Mouse (Mus musculus) liver, embryonic 11.5 days (tissue): ENCODE data around the gene Rhbdf1. TPM values are rescaled to one million over a fixed set of nuclear protein-coding genes. Genes with fewer than 3 reads are reported as not detected.

ENCODE experiments used
- ATAC-seq: fragments of 200-750 bp; cut with Nextera tagmentation; replicated peaks from 2 replicates; pipeline ENCODE4 v1.8.0; 2017; ENCODE audit warnings: moderate number of reproducible peaks, mild to moderate bottlenecking, moderate TSS enrichment, moderate library complexity; ENCODE audit not compliant: low FRiP score
- DNase-seq: peaks from one replicate; pipeline ENCODE4 v3.0.0-alpha.2; 2017; ENCODE audit warnings: low spot score
- H3K27ac ChIP-seq: fragments of 300-500 bp; sonication (generic); 2 replicates; pipeline ENCODE4 v1.5.1; 2014; ENCODE audit warnings: mild to moderate bottlenecking, low read depth, low read length, control low read depth
- H3K27me3 ChIP-seq: fragments of 300-500 bp; sonication (generic); replicated peaks from 2 replicates; pipeline ENCODE4 v1.6.1; 2014; ENCODE audit warnings: low read length, mixed read lengths; ENCODE audit not compliant: control insufficient read depth, insufficient read depth
- H3K36me3 ChIP-seq: fragments of 300-500 bp; sonication (generic); 2 replicates; pipeline ENCODE4 v1.6.1; 2014; ENCODE audit warnings: mild to moderate bottlenecking, low read length, moderate library complexity, mixed read lengths; ENCODE audit not compliant: control insufficient read depth, insufficient read depth
- H3K4me1 ChIP-seq: fragments of 300-500 bp; sonication (generic); replicated peaks from 2 replicates; pipeline ENCODE4 v1.6.1; 2014; ENCODE audit warnings: low read length, mixed read lengths; ENCODE audit not compliant: control insufficient read depth, insufficient read depth
- H3K4me2 ChIP-seq: fragments of 300-500 bp; sonication (generic); 2 replicates; pipeline ENCODE4 v1.6.1; 2014; ENCODE audit warnings: mild to moderate bottlenecking, control low read depth, moderate library complexity
- H3K4me3 ChIP-seq: fragments of 300-500 bp; sonication (generic); 2 replicates; pipeline ENCODE4 v1.5.1; 2014; ENCODE audit warnings: low read depth, low read length, control low read depth
- H3K9ac ChIP-seq: fragments of 300-500 bp; sonication (generic); 2 replicates; pipeline ENCODE4 v1.6.1; 2014; ENCODE audit warnings: low read depth, low read length, control low read depth
- H3K9me3 ChIP-seq: fragments of 300-500 bp; sonication (generic); 2 replicates; pipeline ENCODE4 v1.6.1; 2016; ENCODE audit warnings: low read length, inconsistent platforms, mixed read lengths; ENCODE audit not compliant: control insufficient read depth
- WGBS: fragments of 180-500 bp; shearing (Covaris S2); extraction: QIAGEN DNeasy Blood & Tissue Kit; methylation state at CpG from one replicate; pipeline ENCODE4 v1.1.7; 2014; 5-methylcytosine and 5-hydroxymethylcytosine counted together
- polyA plus RNA-seq: library from polyadenylated mRNA; unstranded; fragments of >200 nt; fragmentation: Nextera tagmentation; extraction: Ambion mirVana; gene quantifications from 2 replicates; pipeline ENCODE4 v1.2.1, GENCODE M21; 2014

Rhbdf1 gene
- polyA plus RNA-seq, 1 experiment from 2014 or later = 19.1 TPM

DNA sequence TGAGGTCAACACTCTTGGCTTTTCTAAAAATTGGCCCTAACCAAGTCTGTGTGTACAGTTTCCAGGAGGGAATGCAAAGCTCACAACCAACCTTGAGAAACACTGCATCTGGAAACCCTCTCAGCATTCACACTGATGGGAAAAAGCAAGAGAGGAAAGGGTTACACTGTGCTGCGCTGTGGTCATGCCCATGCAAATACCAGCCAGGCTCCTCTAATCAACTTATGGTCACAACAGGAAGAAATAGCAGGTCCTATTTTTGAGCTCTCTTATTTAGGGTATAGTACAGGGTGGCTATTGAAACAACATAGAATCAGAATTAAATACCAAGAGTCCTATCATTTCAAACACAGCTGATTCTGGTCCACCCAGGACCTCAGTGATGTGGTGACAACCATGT is 22.5 kb upstream of the Rhbdf1 start:
- H3K4me1 ChIP-seq = peaks cover 42% of the 10 kb centered on the region

DNA sequence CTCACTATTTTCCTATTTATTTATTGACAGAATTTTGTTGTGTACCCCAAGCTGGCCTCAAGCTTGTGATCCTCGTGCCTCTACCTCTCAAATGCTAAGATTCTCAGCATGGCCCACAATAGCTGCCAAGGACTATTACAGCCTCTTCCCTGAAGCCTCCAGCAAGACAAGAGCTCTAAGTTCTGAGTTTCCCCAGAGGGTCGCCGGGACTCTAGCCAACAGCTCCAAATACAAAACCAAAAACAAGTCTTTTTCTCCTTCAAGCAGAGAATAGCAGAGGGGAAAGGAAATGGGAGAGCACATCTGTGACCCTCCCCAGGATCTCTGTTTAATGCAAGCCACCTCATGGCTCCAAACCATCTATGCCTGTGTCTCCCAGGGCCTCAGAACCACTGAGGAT is 22.0 kb upstream of the Rhbdf1 start:
- no peaks in the 10 kb centered on the region for H3K9me3 ChIP-seq
- peak overlapping the region; percentile 97 for H3K27ac ChIP-seq
- DNase-seq = no peak
- H3K4me3 ChIP-seq = no peak overlapping the region
- peaks cover 42% of the 10 kb centered on the region for H3K4me1 ChIP-seq
- 77% methylated on average over 3 of the region's 3 CpGs for WGBS
- peak overlapping the region; percentile 67 for H3K9ac ChIP-seq
- H3K36me3 ChIP-seq = peaks cover 3% of the 10 kb centered on the region
- no peak overlapping the region for H3K4me2 ChIP-seq
- ATAC-seq = no peak
- H3K27me3 ChIP-seq = no peaks in the 10 kb centered on the region

More for the DNA sequence above, 22.5 kb upstream of the Rhbdf1 start:
- WGBS = 83% methylated on average over 1 of the region's 1 CpGs
- ATAC-seq = no peak
- Histone ChIP-seq H3K4me3 (no peak overlapping the region), H3K9ac (peak overlapping the region; percentile 67), H3K4me2 (peak overlapping the region; percentile 55), H3K27ac (peak overlapping the region; percentile 97), H3K9me3 (no peaks in the 10 kb centered on the region), H3K36me3 (peaks cover 7% of the 10 kb centered on the region), H3K27me3 (no peaks in the 10 kb centered on the region)
- DNase-seq = no peak

DNA sequence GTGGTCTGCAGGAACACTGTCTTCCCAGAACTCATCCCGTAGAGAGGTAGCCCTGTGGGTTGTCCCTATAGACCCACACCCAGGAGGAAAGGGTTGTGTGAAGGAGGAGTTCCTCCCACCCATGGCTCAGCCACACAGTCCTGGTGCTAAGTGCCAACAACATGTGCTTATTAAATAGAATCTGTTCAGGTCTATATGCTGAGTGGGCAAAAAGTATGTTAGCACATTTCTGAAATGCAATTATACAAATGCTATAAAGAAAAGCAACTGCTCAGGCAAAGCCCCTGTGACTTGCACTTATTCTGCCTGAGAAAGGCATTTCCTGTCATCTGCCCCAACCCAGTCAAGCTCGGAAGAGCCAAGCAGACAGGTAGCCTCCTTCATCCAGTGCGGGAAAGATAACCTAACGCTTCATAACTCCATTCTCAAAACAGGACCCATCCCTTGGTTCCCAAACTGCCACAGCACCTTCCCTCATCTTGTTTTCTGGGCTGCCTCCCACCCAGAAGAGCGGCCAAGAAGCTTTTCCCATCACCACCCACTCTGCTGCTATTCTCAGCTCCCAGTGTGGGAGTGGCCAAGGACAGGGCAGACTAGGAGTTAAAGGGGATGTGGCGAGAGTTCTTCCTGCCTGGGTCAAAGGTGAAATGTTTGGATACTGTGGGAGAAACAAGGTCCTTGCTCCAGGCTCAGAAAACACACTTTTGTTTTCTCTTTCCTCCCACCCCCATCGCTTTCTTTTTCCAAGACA is 21.3 kb upstream of the Rhbdf1 start:
- Histone ChIP-seq H3K9me3 (no peaks in the 10 kb centered on the region), H3K27ac (peak overlapping the region; percentile 97), H3K27me3 (no peaks in the 10 kb centered on the region), H3K9ac (peak overlapping the region; percentile 15; the same call in 1 of the 2 replicates), H3K4me2 (no peak overlapping the region), H3K4me3 (no peak overlapping the region), H3K4me1 (peaks cover 42% of the 10 kb centered on the region), H3K36me3 (peaks cover 3% of the 10 kb centered on the region)
- DNase-seq = no peak
- no peak for ATAC-seq
- WGBS = 69% methylated on average over 7 of the region's 7 CpGs

DNA sequence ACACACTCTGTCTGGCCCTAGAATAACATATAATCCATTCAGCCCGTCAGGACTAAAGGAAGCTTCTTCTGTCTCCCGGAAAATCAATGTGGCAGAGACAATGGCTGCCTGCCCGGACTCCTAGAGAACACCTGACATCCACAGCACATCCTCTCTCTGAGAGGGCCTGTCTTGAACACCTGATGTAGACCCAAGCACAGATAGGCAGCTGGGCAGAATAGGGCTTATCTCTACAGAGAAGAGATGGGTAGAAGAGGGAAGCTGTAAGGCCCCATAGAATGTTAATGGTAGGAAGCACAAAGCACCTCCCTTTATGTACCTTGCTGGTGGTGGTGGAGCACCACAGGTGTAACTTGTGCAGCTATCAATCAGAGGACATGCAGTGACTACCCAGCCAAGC is 20.1 kb upstream of the Rhbdf1 start:
- Histone ChIP-seq H3K4me2 (no peak overlapping the region), H3K4me3 (no peak overlapping the region), H3K27ac (peak overlapping the region; percentile 97), H3K36me3 (peaks cover 3% of the 10 kb centered on the region), H3K4me1 (peaks cover 42% of the 10 kb centered on the region), H3K9me3 (no peaks in the 10 kb centered on the region), H3K27me3 (no peaks in the 10 kb centered on the region), H3K9ac (peak overlapping the region; percentile 23; the same call in 1 of the 2 replicates)
- ATAC-seq = peak; percentile 53
- no peak for DNase-seq
- 86% methylated on average over 3 of the region's 3 CpGs for WGBS

DNA sequence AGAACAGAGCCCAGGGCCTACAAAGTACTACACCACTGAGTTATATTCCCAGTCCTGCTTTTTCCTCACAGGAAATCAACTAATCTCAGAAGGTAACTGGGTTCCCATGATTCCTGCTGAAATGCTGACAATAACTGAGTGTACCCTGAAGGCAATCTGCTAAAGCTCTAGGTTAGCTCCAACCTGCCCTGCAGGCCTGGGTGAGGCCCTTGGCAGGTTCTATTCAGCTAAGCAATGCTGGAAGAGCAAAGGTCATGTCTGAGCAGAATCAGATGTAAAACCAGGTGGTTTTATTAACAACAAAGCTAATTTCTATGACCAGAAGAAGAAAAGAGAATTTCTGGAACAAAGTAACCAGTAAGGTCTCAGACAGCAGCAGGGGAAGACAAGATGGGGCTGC is 19.3 kb upstream of the Rhbdf1 start:
- no peaks in the 10 kb centered on the region for H3K9me3 ChIP-seq
- no peak overlapping the region for H3K4me3 ChIP-seq
- H3K36me3 ChIP-seq = peaks cover 4% of the 10 kb centered on the region
- ATAC-seq (no peak), DNase-seq (no peak)
- no peak overlapping the region for H3K9ac ChIP-seq
- H3K4me2 ChIP-seq = no peak overlapping the region
- H3K27me3 ChIP-seq = no peaks in the 10 kb centered on the region
- H3K27ac ChIP-seq = peak overlapping the region; percentile 97
- peaks cover 35% of the 10 kb centered on the region for H3K4me1 ChIP-seq

DNA sequence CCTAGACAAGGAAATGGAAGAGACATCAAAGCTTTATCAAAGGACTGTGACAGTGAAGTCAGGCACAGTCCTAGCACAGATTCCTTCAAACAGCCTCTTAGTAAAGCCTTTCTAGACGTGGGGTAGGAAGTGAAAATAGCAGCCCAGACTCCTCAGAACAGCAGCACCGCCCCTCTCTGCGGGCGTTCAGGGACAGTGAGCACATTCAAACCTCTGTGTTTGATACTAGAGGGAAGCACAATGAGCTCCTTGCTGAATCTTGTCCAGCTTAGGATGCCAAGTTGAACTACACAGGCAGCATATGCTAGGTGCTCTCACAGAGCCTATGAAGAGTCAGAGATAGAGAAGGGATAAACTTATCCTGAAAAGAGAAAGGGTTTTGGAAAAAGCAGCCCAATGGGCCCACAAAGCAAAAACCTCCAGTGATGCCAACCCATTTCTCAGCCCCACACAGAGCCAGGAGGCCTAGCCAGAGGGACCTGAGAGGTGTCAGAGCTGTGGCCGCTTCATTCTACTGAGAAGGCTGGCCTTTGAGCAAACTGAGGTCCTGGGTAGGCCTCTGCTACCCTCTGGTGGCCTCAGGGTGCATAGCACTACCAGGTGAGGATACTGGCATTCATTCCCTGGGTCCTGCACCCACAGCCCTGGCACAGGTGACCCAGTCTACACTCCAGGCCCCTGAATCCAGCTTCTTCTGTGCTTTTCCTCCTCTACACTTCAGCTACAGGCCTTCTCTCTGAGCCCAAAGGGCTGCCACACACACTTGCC is 16.2 kb upstream of the Rhbdf1 start:
- Histone ChIP-seq H3K4me2 (no peak overlapping the region), H3K27ac (no peak overlapping the region), H3K9me3 (no peaks in the 10 kb centered on the region), H3K4me3 (no peak overlapping the region), H3K9ac (no peak overlapping the region), H3K27me3 (no peaks in the 10 kb centered on the region), H3K4me1 (peaks cover 12% of the 10 kb centered on the region), H3K36me3 (peaks cover 14% of the 10 kb centered on the region)
- DNase-seq = no peak
- peak; percentile 42; the same call in 1 of the 2 replicates for ATAC-seq
- 77% methylated on average over 5 of the region's 5 CpGs for WGBS

DNA sequence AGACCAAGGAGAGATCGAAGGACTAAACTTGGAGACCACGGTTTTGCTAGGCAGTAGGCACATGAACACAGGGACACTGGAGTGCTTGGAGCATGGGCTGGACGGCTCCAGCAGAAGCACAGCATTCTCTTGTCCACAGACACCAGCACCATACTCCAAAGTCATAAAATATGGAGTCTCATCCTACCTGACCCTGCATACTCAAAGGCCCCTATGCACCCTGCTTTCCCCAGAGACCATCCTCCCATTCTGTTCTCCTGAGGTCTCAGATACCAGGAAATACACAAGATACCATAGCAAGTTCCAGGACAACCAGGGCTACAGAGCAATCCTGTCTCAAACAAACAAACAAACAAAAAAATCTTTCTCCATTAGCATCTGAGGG is 15.3 kb upstream of the Rhbdf1 start:
- Histone ChIP-seq H3K9me3 (no peaks in the 10 kb centered on the region), H3K9ac (no peak overlapping the region), H3K36me3 (peaks cover 20% of the 10 kb centered on the region), H3K27me3 (no peaks in the 10 kb centered on the region), H3K27ac (no peak overlapping the region), H3K4me2 (no peak overlapping the region), H3K4me3 (no peak overlapping the region), H3K4me1 (peaks cover 4% of the 10 kb centered on the region)
- DNase-seq (no peak), ATAC-seq (no peak)
- WGBS = 89% methylated on average over 3 of the region's 3 CpGs

DNA sequence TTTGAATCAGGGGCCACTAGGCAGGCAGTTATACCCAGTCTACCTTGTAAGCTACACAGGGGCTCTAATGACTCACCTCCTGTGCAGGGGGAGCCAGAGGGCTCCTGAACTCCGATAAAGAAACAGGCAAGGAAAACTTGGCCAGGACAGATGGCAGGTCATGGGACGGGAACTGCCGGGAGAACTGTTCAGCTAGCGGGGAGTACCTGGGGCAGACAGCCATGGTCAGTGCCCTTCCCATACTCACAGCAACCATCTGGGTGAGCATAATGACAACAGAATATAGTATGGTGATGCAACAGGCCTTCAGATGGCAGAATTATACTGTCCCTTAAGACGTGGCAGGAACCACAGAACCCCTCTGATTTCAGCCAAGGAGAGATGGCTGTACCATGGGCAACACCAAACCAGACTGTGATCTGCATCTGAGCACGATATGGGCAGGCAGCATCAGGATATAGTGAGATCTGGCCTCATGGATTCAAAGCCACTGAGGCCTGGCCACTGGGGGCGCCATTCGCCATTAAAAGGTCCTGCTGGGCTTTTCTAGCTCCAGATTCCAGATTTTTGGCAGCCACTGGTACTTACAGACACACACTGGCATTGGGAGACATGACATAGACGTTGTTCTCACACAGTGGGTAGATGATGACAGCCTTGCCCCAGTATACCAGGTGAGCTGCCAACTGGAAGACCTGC is 14.8 kb upstream of the Rhbdf1 start:
- ATAC-seq (no peak), DNase-seq (no peak)
- Histone ChIP-seq H3K4me2 (no peak overlapping the region), H3K36me3 (peaks cover 25% of the 10 kb centered on the region), H3K4me3 (no peak overlapping the region), H3K27me3 (no peaks in the 10 kb centered on the region), H3K27ac (no peak overlapping the region), H3K4me1 (no peaks in the 10 kb centered on the region; the same call in 1 of the 2 replicates), H3K9me3 (no peaks in the 10 kb centered on the region), H3K9ac (no peak overlapping the region)
- 60% methylated on average over 9 of the region's 9 CpGs for WGBS
